Mouse (Mus musculus) monocyte, adult 5-6 weeks (primary cell): ENCODE measurements around the gene Pemt. TPM values are rescaled to one million over a fixed set of nuclear protein-coding genes. Genes with fewer than 3 reads are reported as not detected.

Experiments
- ATAC-seq: fragments of 153-309, 156-312 bp; replicated peaks from 2 replicates; pipeline ENCODE4 v1.8.0; 2017; ENCODE audit warnings: mild to moderate bottlenecking; ENCODE audit not compliant: low TSS enrichment, insufficient number of reproducible peaks, severe bottlenecking, poor library complexity, low FRiP score
- total RNA-seq: library from RNA; stranded (forward); fragments of 200-1000, 200-491, 200-594 nt; gene quantifications from 3 replicates; pipeline ENCODE4 v1.2.3, GENCODE M21; 2017

Gene Pemt
- total RNA-seq, 1 experiment from 2014 or later, result not detected

DNA sequence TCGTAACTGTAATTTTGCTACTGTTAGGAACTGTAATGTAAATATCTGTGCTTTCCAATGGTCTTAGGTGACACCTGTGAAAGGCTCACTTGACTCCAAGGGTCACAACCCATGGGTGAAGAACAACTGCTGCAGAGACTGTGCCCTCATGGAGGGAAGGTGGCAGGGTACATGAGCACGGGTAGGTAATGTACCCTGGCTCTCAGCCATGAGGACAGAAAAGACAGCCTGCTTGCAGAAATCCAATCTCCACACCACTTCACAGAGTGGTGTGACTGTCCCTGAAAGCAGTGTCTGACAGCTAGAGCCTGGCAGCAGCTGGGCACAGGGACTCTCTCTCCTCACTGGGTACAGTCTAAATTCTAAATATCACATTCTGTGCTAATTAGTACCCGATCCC lies 34.8 kb downstream of the Pemt start:
- no peak for ATAC-seq

DNA sequence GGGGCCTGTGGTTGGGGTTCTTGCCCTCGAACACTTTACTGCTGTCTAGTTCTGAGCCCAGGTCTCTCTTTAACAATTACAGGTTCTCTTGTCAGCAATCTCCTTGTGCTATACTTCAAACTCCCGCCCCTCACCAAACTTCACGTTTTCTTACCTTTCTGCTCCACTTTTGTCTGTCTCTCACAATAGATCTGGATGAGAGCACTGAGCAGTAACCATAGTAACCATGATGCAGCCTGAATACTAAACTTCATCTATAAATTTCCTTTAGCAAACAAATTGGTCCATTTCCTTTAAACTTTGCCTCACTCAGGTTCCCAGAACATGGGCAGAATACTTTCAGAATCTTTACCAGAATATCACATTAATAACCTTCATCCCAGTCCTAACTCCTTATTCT lies 36.8 kb downstream of the Pemt start:
- no peak for ATAC-seq

DNA sequence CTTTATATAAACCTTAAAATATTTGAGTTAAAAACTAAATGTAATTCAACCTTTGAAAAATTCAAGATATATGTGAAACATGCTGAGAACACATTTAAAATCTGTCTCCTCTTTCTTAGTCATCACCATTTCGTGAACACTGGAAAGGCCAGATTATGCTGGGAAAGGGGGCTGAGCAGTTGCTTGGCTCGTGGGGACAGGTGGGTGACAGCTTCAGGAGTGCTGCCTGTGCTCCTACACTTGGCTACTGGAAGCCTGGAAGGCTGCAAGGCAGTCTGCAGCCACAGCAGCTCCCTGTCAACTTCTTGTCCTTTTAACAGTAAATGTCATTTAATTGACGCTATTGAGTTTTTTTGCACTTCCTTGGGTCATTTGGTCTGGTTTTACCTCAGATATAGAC lies 40.4 kb downstream of the Pemt start:
- ATAC-seq, result no peak

DNA sequence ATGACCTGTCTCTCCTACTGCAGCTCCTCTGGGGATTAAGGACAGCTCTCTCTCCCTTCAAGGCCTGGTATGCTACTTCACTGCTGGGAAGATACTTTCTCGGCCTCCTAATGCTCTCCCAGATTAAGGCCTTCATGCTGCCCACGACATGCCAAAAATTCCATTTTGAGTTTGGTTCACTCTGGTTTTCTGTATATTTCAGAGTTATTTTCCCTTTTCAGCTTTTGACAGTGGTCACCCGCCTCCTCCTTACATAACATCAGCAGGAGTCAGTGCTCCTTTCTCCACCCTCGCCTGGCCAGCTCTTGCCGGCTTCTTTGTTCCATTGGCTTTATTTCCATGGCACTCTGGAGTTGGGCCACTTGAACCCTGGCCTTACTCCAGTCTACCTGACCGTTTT lies 41.6 kb downstream of the Pemt start:
- no peak for ATAC-seq

DNA sequence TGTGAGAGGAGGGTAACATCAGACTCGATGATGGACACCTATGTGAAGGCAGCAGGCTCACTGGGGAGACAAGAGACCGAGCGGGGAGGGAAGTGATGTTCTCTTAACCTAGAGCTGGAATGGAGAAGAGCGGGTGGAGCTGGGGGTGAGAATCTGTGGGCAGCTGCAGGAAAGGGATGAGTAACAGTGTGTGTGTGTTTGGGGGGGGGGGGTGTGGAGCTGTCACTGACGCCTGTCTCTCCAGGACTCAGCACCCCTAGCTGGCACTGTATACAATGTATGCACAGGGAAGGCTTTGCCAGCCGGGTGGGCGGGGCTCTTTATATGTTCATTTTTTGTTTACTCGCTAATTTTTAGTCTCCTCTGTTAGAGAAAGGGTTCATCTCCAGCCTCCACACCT lies 42.5 kb downstream of the Pemt start:
- no peak for ATAC-seq

DNA sequence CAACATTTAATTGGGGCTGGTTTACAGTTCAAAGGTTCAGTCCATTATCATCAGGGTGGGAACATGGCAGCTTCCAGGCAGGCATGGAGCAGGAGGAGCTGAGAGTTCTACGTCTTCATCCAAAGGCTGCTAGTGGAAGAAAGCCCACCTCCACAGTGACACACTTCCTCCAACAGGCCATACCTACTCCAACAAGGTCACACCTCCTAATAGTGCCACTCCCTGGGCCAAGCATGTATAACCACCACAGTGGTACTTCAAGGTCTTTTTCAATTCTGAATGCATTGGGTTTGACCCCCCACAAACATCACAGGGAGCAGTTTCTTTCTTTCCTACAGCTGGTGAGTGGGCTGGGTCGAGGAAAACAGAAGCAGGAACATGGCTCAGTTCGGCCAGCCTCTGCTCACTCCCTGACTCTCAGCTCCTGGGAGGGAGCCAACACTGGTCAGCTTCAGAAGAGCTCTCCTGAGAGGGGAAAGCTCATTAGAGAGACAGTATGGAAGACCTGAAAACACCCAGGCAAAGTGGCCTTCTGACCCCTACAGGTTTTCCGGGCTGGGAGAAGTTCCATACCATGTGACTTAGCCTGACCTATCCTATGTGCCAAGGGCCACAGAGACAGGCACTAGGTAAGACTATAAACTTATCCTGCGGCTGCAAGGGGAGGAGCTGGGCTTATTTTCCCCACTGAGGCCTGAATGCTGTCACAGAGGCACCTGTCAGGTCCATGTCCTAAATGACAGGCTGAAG lies 44.9 kb downstream of the Pemt start:
- no peak for ATAC-seq

DNA sequence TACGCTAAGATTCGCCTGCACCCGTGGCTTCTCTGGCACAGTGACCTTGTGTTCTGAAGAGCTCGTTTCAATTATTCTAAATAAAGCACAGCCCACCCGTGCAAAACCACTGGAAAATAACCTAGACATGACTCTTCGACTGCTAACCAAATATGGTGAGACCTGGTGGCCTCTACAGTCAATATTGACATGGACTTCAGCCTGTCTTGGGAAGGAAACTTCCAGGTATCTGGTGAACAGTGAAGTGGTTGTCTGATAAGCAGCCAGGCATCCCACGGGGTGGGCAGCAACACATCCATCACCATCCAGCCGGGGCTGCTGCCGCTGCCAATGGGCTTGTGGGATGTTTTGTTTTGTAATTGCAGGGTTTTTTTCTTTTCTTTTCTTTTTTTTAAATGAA lies 52.0 kb downstream of the Pemt start:
- no peak for ATAC-seq

DNA sequence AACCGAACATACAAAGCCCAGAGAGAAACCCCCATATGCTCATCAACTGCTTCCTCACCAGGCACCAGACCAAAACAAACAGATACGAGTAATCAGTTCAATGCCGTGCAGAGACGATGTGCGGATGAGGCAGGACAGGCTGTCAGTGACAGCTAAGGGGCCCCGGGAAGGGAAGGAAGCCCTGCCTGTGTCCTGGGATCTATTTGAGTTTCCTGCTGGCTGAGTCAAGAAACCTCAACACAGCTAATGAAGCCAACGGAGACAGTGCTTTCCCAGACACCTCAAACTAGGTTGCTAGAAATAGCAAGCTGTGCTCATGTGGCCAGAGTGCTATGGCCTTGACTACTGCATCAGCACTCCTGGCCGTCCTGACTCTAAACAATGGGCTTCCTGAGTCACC lies 54.9 kb downstream of the Pemt start:
- no peak for ATAC-seq

DNA sequence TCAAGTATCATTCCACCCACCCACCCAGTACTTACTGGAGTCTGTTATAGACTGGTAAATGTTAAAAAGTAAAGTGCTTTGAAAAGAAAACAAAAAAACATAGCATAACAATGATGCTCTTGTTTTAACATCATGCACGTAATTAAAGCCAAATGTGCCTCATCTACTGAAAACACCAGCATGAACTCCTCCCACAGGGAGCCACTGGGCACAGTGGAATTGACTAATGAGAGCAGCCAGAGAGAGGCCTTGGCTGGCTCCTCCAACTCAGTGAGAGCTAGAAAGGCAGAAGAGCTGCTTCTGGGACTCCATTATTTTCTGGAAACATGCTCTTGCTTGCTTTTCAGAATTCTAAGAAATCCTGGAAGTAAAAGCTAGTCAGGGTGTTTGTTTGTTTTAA lies 56.9 kb downstream of the Pemt start:
- ATAC-seq, result no peak

DNA sequence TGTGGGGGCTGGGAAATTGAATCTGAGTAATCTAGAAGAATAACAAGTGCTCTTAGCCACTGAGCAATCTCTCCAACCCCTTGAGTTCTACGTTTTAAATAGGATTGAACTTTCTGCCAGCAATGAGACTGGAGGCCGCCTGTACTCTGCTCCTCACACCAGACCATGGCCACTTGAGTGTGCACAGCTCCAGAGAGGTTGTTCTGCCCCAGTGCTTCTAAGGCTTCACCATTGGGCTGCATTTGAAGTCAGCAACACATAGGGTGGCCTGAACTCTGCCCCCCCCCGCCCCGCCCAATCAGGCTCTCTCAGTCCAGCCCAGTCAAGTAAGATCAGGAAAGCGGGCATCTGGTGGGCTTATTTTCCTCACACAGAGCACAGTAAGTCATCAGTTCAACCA lies 68.5 kb downstream of the Pemt start:
- no peak for ATAC-seq

DNA sequence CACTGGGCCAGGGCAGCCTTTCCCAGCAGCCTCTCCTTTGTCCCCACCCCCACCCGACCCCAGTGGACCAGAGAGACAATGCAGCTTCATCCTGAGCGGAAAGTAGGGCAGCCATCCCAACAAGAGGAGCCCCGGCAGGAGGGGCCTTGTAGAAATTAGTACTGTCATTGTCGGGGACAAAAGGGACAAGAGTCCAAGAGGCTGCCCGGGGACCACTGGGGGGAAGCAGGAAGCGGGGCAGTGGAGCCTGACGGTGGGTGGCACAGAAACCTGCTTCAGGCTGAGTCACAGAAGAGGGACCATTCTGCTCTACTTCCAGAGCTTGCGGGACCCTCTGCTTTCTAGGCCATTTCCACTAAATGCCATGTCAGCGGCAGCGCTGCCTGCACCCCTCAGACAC lies 71.0 kb downstream of the Pemt start:
- ATAC-seq, result no peak

DNA sequence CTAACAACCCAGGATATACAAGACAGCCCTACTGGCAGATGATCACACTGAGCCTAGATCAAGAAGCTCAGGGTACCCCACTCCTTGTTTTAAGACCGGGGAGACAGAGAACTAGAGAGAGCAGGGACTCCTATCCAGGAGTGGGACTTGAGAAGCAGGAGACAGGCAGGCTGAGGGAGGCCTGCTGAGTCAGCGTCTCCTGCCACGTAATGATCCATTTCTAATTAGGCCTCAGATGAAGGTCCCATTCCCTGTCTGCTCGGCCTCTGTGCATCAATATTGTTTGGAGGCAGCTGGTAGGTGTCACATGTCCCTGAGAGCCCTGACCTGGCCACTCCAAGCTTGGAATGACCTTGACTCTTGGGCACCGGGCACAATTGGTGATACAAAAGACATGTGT lies 72.9 kb downstream of the Pemt start:
- no peak for ATAC-seq

DNA sequence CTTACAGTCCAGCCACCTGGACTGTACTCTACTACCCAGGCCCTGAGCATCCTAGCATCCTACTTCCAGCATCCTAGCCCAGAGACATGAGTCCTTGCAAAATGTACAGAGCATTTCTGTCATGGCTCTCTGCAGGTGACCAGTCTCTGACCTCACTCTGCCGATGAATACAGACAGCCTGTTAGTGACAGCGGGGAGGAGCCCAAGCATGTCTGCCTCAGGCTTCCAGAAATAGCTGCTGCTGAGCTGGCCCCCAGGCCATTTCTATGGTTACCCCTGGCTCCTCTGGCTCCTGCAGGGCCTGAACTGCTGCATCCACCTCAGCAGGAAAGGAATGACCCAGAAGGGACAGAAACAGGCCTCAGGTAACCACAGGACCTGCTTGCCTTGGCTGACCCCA lies 74.6 kb downstream of the Pemt start:
- ATAC-seq, result no peak

DNA sequence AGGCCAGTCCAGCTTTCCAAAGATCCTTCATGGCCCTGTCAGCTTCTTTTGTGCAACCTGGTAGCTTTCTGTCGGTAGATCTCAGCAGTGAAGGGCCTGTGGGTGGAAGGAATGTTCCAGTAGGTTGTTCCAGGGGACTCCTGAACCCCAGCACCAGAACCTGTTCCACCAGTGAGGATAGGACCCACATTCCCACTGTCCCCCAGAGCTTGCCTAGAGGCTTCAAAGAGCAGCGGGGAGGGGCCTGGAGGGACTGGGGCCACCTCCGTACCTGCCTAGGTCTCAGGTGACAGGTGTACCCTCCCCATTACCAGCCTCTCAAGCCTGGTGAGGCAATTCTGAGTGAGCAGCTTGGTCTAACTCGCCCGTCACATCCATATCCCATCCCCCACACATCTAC lies 75.5 kb downstream of the Pemt start:
- ATAC-seq, result no peak

DNA sequence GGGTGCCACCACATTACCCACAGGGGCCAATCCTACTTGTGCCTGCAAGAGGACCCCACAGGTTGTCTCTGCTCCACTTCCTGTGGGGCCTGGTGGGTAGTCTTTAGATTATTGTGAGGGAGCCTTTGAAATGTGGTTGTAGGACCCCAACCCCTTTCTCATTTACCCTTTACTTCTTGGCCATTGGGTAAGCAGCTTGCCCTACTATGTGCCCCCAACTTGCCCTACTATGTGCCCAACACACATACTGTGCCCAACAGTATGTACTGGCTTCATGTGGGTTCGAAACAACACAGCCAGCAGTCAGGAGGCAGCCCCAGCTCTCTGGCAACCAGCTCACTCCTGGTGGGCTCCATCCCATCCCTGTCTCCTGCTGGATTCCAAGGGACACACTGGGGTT lies 78.5 kb downstream of the Pemt start:
- no peak for ATAC-seq

DNA sequence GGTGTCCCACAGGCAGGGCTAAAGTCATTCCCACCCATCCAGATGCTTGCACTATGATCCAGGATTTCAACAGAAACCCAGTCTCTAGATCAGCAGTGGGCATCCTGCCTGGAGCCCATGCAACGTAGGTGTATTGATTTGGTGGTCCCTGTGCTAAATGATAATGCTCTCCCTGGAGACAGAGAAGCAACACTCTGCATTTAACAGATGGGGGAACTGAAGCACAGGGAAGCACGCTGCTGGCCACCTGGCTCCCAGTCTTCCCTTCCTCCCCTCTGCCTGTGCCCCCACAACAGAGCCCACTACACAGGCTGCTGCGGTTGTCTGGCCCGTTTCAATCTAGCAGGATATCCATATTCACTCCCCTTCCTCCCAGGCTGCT lies 80.2 kb downstream of the Pemt start:
- ATAC-seq, result no peak

DNA sequence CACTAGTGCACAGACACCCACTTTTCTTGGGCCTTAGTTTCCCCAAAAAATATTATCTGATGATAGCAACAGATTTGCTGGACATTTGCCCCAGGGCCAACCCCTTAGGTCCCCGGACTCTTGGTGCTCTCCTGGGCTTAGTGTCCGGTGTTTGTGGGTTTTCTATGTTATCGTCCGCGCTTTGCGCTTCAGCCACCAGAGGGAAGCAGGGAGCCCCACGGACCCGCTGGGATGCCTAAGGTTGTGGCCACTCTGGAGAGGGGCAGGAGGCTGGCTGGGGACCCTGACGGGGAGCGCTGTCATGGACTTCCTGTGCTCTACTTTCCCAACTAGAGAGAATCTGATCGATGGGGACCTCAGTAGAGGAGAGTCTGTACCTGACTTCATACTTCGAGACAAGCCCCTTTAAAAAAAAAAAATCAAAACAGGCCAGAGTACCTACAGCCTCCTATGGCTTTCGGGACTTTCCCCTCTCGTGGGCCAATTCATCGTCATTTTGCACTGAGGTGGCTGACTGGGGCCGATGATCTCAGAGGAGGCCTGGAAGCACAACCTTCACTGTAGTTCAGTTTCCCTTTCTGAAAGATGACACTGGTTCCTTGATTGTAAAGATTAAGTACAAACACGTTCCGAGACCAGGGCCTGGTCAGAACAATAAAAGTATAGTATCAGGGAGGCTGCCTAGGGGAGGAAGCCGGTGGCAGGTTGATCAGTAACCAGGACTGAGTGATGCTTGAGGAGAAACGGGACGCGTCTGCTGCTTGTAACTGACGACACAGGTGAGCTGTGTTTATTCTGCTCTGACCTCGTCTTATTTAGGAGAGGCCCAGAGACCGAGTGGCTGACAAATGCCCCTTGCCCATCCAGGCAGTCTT lies 80.8 kb downstream of the Pemt start:
- ATAC-seq, result peak; percentile 76

DNA sequence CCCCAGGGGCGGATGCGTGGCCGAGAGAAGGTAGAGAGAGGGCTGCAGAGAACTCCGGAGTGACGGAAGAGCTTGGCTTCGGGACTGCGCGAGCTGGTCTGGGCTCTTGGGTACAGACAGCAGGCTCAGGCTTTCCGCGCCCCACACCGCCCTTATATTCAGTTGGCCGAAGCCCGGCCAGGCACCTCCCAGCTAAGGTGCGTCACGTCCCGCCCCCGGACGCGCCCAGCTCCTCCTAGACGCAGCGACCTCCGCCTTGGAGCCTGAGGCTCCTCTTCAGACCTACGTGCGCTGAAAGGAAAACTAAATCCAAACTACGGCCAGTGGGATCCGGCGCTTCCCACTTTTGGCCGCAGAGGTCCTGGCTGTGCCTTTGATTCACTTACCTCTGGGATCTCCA lies 81.5 kb downstream of the Pemt start, which contains the start of gene Rasd1:
Gene Rasd1 (minus strand): TSS at position 127 of the 400 bp plus-strand sequence.
- 0 out of 2 replicates have a peak, but pooled peaks have one; percentile 19 for ATAC-seq

DNA sequence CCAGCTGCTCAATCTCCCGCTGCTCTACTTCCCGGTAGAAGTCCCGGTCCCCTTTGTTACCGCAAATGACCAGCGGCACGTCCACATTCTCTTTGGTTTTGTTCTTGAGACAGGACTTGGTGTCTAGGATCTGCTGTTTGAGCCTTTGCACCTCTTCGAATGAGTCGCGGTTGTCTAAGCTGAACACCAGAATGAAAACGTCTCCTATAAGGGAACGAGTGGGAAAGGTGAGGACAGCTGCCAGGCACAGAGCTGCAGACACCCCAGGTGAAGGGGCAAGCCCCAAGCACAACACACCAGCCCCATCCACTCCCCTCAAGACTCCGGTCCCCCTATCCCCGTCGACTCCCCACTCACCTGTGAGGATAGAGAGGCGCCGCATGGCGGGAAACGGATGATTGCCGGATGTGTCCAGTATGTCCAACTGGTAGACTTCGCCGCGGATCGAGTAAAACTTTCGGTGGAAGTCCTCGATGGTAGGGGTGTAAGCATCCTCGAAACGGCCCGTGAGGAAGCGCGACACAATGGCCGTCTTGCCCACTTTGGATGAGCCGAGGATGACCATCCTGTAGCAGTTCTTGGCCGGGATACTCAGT lies 82.0 kb downstream of the Pemt start:
- no peak for ATAC-seq
